Mouse (Mus musculus) neutrophil, adult 5-6 weeks (primary cell): ENCODE measurements at regions not wholly inside any gene's neighbourhood (a gene's known extent, or its start where the extent isn't known, plus 50 kb on each side); places are given as distances from the start of the nearest gene placed in this dataset.

ENCODE experiments used
- ATAC-seq: fragments of 151-379, 151-347 bp; 2 replicates; pipeline ENCODE4 v1.8.0; 2017; ENCODE audit warnings: mild to moderate bottlenecking, moderate TSS enrichment; ENCODE audit not compliant: insufficient number of reproducible peaks, poor library complexity, low FRiP score, severe bottlenecking; ENCODE audit errors: extremely low read depth

DNA sequence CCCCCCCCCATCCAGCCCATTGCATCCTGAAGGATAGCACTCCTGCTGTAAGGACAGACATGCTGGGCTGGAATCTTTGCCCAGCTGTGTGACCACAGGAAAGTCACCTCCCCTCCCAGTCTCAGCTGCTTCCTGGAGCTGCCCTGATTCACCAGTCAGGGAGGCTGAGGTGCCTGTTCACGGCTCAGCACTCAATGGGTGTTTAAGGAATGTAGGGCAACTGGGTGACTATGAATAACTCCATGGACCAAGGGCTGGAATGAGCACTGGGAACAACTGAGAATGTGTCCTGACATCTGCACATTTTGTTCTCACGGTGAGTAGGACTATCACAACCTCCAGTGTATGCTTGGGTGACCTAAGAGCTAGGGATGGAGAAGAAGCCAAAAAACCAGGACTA lies 146.5 kb downstream of the Gm26897 start:
- ATAC-seq = no peak

DNA sequence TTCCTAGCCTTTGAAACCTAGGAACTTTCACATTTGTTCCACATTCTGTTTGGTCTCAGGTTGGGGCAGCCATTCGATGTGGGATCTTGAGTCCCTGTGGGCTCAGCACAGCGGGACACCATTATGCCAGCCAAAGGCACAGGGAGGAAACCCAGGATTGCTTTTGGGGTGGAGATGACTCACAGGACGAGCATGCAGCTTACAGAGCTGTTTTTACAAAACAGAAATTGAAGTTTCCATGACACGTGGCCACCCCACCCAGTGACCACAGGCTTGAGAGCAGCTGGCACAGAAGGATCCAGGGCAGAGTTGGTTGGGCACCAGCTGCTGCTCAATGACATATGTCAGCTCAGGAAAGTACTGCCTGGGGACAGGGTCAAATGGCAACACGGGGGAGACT lies 147.8 kb downstream of the Gm26897 start:
- no peak for ATAC-seq

DNA sequence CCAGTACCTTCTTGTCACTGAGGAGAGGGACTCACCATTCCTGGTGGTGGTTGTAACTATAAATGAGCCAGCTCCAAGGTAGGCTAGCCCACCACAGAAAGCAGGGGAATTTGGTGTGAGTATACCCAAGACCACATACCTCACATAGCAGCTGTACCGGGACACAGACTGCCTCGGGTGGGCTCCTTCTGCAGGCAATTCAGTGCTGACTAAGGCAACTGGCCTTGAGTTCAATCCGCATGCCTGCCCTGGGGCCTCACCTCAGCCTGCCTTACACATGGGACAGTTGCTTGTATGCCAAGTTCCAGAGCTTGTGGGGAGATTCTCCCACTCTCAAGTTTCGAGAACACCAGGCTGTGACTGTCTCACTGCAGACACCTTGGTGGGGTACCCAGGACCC lies 153.6 kb downstream of the Gm26897 start:
- no peak for ATAC-seq

DNA sequence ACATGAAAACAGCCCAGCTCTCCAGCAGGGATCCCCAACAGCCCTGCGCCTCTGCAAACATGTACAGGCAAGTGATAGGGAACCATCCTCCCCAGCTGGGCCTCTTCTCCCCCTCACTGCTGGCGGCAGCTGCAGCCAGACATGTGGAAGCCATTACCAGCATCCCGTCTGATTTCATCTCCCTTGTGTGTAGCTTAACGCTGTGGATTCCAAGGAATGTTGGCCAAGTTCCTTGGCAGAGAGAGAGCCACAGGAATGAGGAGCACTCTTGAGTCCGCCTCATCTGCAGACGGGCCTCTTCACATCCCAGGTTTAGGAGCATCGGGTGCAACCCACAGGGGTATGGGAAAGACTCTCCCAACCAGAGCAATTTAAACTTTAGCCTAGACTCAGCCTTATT lies 157.1 kb downstream of the Gm26897 start:
- ATAC-seq = no peak

DNA sequence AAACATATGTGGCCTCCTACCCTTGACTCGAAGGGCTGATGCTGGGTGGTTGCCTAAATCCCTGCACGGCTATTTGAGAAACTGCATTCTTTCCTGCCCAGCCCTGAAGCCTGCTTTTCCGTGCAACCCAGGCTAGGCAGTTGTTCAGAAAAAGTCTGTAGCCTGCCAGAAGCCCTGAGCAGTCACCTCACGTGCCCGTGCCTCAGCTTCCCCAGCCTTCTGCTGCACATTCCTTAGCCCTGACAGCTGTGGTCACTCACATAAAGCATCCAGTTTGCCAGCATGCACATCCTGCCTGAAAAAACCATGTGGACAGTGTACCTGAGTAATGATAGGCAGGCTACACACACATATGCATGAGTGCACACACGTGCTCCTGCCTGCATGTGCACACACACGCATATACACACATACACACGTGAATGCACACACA lies 157.6 kb downstream of the Gm26897 start:
- ATAC-seq = no peak

DNA sequence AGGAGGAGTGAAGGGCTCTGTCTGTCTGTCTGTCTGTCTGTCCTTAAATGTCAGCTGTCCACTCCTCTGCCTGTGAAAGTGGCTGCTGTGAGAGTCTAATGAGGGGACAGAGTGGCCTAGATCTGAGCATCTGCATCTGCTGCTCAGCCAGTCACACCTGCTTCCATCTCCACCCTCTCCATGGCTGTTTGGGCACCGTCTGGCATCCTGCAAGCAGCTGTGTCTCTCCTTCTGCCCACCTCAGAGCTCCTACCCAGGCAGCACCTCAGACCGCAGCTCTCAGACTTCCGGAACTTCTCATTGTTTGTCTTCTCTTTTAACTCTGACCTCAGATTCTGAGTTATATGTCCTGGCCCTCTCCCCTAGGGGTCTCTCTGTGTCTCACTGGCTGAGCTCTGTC lies 159.2 kb downstream of the Gm26897 start:
- ATAC-seq = no peak

DNA sequence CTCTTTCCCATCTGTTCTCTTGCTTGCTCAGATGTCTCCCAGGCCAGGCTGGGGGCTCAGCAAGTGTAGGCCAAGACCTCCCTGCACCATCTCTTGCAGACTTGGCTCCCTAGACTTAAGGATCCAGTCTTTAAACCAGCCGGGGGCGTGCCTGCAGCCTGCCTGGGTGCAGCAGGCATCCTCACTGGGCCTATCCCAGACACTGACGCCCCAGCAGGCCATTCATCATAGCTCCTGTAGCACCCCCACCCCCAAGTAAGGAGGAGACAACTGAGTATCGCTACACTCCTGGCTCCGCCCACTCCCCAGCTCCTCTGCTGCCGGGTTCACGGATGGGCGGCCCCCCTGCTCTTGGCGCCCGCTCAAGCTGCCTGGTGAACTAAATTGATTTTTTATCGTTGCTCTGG lies 160.2 kb downstream of the Gm26897 start:
- ATAC-seq = no peak

DNA sequence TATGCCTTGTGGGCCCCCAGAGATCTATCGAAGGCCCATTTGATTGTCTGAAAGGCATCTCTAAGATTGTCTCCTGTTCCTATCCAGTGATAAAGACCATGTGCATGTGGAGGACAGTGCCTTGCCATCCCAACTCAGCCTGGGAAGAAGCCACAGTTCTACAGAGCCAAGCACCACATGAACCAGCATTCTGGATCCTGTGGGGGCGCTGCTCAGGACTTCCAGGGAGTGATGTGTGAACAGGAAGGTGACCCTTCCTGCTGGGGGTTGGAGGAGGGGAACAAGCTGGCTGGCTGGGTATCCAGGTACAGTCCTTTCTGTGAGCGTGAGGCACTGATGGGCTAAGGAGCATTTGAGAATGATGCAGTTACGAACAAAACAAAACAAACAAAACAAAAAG lies 163.8 kb downstream of the Gm26897 start:
- ATAC-seq = no peak

DNA sequence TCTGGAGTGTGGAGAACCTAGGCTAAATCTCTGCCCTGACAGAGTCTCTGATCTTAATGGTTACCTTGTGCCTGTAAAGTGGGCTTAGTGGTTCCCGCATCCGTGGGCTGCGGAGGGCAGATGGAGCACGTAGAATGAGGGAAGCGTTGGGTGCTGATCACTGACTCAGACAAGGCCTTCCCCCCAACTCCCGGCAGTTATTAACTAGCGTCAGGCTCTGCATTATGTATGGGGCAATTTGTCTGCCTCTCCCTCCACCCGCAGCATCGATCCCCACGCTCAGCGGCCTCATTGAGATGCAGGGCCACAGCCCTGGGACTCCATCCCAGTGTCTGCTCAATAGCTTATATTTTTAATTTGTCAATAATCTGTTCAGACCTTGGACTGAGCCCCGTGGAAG lies 164.8 kb downstream of the Gm26897 start:
- ATAC-seq = no peak

DNA sequence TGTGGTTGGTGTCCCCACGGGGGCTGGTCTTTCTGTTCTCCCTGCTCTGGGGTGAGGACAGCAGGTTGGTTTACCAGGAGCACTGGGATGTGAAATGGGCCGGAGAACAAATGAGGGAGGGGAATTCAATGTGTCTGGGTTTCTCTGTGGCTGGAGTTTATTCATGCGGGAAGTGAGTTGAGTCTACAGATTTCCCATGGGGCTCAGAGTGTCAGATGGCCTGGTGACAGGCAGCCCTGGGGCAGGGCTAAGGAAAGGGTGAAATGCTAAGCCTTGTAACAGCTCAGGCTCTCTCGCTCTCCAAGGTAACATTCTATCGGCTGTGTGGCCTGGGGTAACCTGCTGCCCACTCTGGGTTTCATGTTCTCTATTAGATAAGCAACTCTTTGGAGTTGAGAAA lies 167.5 kb downstream of the Gm26897 start:
- ATAC-seq = no peak

DNA sequence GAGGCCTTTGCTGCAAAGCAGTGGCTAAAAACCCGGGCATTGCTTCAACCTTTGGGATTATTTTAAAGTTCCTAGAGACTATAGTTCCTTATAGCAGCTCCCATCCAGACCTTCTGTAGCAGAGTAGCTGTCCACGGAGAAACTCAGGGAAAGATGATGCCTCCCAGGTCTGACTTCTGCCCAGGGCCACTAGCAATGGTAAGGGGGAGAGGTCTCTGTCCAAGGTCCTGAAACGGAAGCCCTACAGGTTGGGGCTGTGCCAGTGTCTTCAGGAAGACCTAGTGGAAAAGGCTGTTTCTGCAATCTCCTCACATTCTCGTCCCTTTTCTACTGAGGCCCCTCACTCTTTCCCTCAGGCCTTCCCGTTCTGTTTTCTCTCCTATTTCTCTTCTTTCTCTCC lies 168.0 kb downstream of the Gm26897 start:
- ATAC-seq = no peak

DNA sequence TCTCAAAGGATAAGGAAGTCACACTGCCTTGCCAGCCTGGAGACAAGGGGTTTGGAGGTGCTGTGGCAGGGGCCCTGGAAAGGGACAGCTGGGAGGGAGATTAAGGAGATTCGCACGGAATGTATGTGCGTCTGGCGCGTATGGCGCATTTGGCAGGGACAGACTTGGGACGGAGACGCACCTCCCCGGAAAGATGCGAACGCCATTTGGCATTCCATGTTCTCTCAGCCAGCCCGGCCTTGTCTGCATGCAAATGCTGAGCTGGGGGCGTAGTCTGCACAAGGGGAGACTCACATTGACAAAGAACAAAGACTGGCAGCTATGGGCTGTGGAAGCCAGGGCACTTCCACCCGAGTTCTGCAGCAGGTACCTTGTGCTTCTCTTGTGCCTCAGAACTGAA lies 174.4 kb downstream of the Gm26897 start:
- ATAC-seq = no peak

DNA sequence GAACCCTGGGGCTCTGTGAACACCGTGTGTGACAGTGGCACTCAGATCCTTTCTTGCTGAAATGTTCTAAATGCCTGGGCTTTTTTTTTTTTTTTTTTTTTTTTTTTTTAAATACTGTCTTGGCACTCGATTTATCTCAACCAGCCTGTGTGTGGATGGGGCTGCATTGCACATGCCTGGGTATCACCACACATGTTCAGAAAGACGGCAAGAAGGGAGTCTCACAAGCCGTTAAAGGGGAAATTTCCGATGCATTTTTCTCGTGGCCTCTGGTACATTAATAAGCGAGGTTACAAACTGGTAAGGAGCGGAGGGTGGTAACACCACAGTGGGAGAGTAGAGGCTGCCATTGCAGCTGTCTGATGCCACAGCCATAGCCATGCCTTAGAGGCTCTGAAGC lies 176.8 kb downstream of the Gm26897 start:
- no peak for ATAC-seq

DNA sequence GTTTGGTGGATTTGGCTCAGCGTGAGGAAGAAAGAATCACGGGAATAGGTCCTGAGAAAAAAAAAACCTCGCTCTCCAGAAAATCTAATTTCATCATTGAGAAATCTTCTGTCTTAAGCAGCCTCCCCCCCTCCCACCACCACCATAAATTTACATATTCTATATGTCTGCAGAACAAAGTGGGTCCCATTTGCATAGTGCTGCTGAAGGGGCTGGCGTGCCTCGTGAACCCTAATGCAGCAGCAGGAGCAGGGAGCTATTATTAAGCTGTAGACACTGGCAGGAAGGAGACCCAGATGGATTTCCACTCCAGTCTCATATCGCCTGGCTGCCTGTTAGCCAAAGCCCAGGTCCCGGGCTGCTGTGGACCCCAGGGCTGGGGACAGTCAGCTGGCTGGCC lies 179.6 kb downstream of the Gm26897 start:
- no peak for ATAC-seq

DNA sequence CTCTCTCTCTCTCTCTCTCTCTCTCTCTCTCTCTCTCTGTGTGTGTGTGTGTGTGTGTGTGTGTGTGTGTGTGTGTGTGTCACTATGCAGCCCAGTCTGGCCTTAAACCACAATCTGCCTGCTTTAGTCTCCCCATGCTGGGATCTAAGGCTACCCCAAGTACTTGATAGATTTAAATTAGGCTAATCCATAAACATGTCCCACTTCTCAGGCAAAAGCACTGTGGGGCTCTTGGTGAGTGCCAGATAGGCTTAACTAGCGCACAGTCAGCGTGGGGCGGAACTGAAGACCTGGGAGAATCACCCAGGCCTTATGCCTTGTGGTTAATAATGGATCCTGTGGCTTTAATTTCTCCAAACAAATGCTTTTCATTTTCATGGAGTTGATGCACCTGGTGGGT lies 180.6 kb downstream of the Gm26897 start:
- ATAC-seq = no peak

DNA sequence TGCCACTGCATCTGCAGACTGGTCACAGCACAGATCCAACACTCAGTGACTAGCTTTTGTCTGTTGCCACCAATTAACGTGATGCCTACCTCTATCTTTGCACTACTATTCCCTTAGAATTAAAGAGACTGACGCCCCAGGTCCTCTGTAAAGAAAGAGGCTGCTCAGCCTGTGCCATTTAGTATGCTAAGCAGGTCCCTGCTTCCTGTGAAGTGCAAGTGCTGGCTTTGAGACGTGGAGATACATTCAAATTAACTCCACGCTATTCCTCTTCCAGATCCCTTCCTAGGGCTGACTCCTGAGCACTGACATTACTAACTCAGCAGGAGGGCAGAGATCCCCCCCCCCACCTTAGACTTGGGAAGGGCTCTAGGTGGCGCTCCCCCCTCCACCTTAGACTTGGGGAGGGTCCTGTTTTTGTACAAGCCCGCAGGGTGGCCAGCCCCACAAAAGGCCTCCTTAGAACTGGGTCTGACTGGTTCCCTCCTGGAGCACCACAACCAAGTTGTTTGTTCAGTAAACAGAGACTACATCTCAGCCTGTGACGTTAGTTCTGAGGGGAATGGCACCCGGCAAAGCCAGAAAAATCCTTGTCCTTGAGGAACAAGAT lies 184.0 kb downstream of the Gm26897 start:
- ATAC-seq = no peak

DNA sequence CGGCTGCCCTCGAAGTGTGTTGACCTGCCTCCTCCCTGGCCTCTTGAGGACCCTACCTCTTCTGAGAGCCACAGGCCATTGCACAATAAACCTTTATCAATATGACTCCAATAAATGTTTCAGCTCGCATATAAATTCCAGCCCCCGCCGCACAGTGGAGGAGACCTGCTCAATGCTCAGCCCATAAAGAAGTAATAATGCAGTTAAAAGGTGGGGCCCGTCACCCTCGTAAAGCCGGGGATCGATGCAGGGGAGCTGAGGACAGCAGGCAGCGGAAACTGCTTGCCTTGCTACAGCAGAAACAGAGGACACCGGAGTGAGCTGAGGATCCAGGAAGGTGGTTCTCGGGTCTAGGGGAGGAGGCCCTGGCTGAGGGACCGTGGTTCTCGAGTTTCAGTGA lies 185.2 kb downstream of the Gm26897 start:
- ATAC-seq = no peak

DNA sequence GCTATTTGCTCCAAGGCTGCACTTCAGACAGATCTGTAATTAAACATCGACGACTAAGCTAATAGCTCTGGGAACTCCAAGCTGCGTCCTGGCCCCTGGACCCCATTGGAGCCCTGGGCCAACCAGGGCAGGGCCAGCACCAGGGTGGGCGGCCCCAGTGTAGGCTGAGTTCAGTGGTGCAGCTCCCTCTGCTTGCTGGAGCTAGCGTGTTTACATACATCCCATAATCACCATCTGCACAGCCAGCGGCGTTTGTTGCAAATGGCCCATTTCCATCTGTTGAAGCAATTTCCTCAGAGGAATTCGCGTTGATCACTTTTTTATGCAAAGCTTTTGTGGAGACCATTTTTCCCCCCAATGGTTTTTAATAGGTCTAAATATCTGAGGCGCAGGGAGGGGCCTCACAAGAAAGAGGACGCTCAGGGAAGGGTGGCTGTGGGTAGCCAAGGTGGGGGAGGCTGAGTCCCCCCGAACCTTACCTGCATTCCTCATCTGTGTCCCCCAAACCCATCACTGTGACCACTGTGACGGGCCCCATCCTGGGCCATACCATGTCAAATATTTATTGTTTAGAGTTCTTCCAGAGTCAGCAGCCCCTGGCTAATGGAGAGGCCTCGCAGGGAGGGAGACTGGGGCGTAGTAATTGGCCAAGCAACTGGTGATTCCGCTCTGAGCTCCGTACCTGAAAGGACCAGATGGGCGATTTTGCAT lies 189.4 kb downstream of the Gm26897 start:
- no peak for ATAC-seq

DNA sequence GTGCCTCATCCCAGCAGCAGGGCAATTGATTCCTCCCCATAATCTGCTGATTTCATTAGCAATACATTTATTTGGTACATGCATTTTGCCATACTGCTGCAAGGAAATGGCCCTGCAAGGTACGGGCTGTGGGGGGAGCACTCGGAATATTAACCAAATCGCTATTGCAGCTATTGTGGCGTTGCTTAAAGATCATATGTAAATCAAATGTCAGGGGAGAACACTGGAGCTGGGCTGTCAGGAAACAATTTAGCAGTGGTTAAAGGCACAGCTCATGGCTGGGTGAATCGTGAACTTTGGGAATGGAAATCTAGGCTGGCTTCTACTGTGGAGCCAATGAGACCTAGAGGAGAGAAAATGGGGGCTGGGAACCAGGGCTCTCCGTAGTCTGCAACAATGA lies 192.0 kb downstream of the Gm26897 start:
- no peak for ATAC-seq

DNA sequence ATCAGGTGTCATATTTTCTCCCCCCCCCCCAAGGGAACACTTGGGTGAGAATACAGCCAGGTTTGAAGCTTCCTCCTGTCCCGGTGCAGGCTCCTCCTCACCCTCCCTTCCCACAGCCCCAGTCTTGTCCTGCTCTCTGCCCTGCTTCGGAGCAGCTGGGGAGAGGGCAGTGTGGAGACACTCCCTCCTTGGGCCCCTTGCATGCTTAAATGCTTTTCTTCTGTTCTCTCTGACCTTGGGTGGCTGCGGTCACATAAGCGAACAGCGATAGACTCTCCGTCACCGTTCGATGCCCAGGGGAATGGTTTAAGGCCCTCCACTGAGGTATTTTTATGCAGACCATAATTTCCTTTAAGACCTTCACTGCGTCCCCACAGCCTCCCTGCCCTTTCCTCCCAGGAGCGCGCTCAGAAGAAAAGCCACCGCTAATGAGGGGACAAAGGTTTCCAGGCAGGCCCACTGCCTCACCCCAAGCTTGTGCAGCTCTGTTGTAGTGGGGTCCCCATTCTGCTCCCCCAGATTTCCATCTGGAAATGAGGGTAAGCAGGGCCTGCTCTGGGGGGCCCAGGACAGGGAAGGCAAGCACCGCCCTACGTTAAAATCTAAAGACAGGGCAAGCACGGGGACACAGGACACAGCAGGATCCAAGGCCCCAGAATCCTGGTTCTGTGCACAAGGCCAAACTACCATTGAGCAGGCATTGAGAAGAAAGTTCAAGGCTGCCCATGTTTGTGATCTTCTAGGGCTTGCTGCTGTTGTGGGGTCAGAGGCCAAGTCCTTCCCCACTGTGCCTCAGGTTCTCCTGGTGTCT lies 195.7 kb downstream of the Gm26897 start:
- ATAC-seq = no peak
